Mouse (Mus musculus) mesoderm, embryonic 11.5 days (tissue): ENCODE measurements around the gene Elavl3.

Source experiments
- DNase-seq: peaks from one replicate; pipeline ENCODE4 v3.0.0-alpha.2; 2012; ENCODE audit warnings: low read depth, low spot score

The Elavl3 gene

GRCm38 (mm10) chr9:22004546-22004945 lies 47.3 kb downstream of the Elavl3 start:
- no peak for DNase-seq

GRCm38 (mm10) chr9:22003163-22003554 lies 48.7 kb downstream of the Elavl3 start:
- DNase-seq = peak; percentile 47

GRCm38 (mm10) chr9:22002194-22003162 lies 49.3 kb downstream of the Elavl3 start, which contains the start of the genes Ccdc151 and Prkcsh:
Ccdc151 (minus strand) TSS chr9:22002634.
Prkcsh (plus strand) TSS chr9:22002806.
- peak; percentile 100 for DNase-seq

- DNase-seq = no peak
Measured at GRCm38 (mm10) chr9:22001633-22002032, 50.2 kb downstream of the Elavl3 start.

- DNase-seq = no peak
Measured at GRCm38 (mm10) chr9:22000296-22000695, 51.5 kb downstream of the Elavl3 start.

- DNase-seq = no peak
Measured at GRCm38 (mm10) chr9:21996178-21996867, 55.5 kb downstream of the Elavl3 start.

- DNase-seq = no peak
Measured at GRCm38 (mm10) chr9:21992227-21992626, 59.6 kb downstream of the Elavl3 start.

GRCm38 (mm10) chr9:21989230-21990110 lies 62.4 kb downstream of the Elavl3 start, which contains the start of gene Rgl3:
Rgl3 (minus strand) TSS chr9:21989446.
- DNase-seq = peak; percentile 24

GRCm38 (mm10) chr9:21988421-21989101 lies 63.3 kb downstream of the Elavl3 start:
- DNase-seq = no peak

- DNase-seq = no peak
Measured at GRCm38 (mm10) chr9:21987592-21988342, 64.1 kb downstream of the Elavl3 start.

- no peak for DNase-seq
Measured at GRCm38 (mm10) chr9:21983911-21984310, 67.9 kb downstream of the Elavl3 start.

GRCm38 (mm10) chr9:21978398-21979128 lies 73.3 kb downstream of the Elavl3 start:
- DNase-seq = no peak

- DNase-seq = no peak
Measured at GRCm38 (mm10) chr9:21977972-21978371, 73.9 kb downstream of the Elavl3 start.

- DNase-seq = no peak
Measured at GRCm38 (mm10) chr9:21977331-21977730, 74.5 kb downstream of the Elavl3 start.

- no peak for DNase-seq
Measured at GRCm38 (mm10) chr9:21976626-21977175, 75.1 kb downstream of the Elavl3 start.

GRCm38 (mm10) chr9:21969304-21969703 lies 82.5 kb downstream of the Elavl3 start:
- no peak for DNase-seq

GRCm38 (mm10) chr9:21968883-21969282 lies 82.9 kb downstream of the Elavl3 start:
- no peak for DNase-seq
